In the genomic region with DNA sequence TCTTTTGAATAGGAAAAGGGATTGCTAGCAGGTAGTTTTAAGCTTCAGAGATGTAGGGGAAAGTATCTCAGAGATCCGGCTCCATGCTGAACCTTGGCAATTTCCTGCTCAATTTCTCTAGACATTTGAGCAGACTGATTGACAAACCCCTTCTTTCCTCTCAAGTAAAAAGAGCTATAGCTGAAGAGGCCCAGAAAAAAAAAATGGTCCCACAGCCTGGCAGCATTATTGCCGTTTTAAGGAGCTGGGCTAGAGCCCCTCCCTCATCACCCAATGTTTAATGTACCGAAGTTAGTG, we compare ENCODE assay signal across 8 mouse cellular contexts. TPM values are rescaled to one million over a fixed set of nuclear protein-coding genes. Genes with fewer than 3 reads are reported as not detected.
DNase-seq lines count a peak whose midpoint lies in the region; ATAC-seq and TF ChIP-seq lines count a peak whose summit lies in the region.

No protein-coding gene starts in this region.

- H3K36me3 ChIP-seq in heart, postnatal 0 days (replicated peaks; ENCODE audit: control insufficient read depth, insufficient read depth, low read length) = no peaks in the 10 kb centered on the region
- H3K36me3 ChIP-seq in hindbrain, embryonic 15.5 days = no peaks in the 10 kb centered on the region
- H3K36me3 ChIP-seq in midbrain, embryonic 14.5 days (ENCODE audit: control insufficient read depth, insufficient read depth, low read length) = no peaks in the 10 kb centered on the region

- H3K27ac ChIP-seq in heart, postnatal 0 days (ENCODE audit: low read depth) = peak overlapping the region; percentile 80
- H3K27ac ChIP-seq in brown adipose tissue, adult 24 weeks (replicated peaks; ENCODE audit: low read depth, low read length) = 0 out of 2 replicates have a peak overlapping the region, but pooled peaks have one; percentile 33
- peak overlapping the region; percentile 100 for H3K27ac ChIP-seq in hindbrain, embryonic 15.5 days (replicated peaks)
- peak overlapping the region; percentile 66 for H3K27ac ChIP-seq in midbrain, embryonic 14.5 days (replicated peaks; ENCODE audit: low read depth, low read length)

- ATAC-seq in heart, postnatal 0 days (ENCODE audit: insufficient read depth, low read depth) = no peak
- no peak for ATAC-seq in hindbrain, embryonic 15.5 days (ENCODE audit: low FRiP score, low read depth)
- no peak for ATAC-seq in midbrain, embryonic 14.5 days (ENCODE audit: low FRiP score, low TSS enrichment)

- no peak for TF ChIP-seq CTCF in heart, postnatal 0 days (IDR thresholded peaks at IDR 0.05; ENCODE audit: low read depth)

- intact Hi-C loops in left cerebral cortex, postnatal 25 days (cut with DNase I) = no loop called here

- no peaks in the 10 kb centered on the region for H3K4me1 ChIP-seq in heart, postnatal 0 days (ENCODE audit: control insufficient read depth, insufficient read depth)
- no peaks in the 10 kb centered on the region for H3K4me1 ChIP-seq in brown adipose tissue, adult 24 weeks (ENCODE audit: control insufficient read depth, insufficient read depth, insufficient read length, low read length)
- peaks cover 11% of the 10 kb centered on the region for H3K4me1 ChIP-seq in hindbrain, embryonic 15.5 days (replicated peaks)
- H3K4me1 ChIP-seq in midbrain, embryonic 14.5 days (ENCODE audit: control insufficient read depth, insufficient read depth, low read length) = peaks cover 3% of the 10 kb centered on the region

- H3K4me2 ChIP-seq in heart, postnatal 0 days (ENCODE audit: low read depth, low read length) = peak overlapping the region; percentile 85
- peak overlapping the region; percentile 50 for H3K4me2 ChIP-seq in hindbrain, embryonic 15.5 days
- peak overlapping the region; percentile 99 for H3K4me2 ChIP-seq in midbrain, embryonic 14.5 days (ENCODE audit: low read length)

- H3K9me3 ChIP-seq in heart, postnatal 0 days (replicated peaks; ENCODE audit: control insufficient read depth, low read length) = no peaks in the 10 kb centered on the region
- no peaks in the 10 kb centered on the region for H3K9me3 ChIP-seq in hindbrain, embryonic 15.5 days
- H3K9me3 ChIP-seq in midbrain, embryonic 14.5 days (ENCODE audit: control insufficient read depth, low read length) = no peaks in the 10 kb centered on the region

- DNase-seq in heart, postnatal 0 days (ENCODE audit: low spot score) = no peak
- no peak for DNase-seq in heart, adult 8-10 months (ENCODE audit: low spot score)
- no peak for DNase-seq in midbrain, embryonic 14.5 days
- no peak for DNase-seq in thymus, postnatal 14 days
- DNase-seq in left cerebral cortex, postnatal 25 days (ENCODE audit: low spot score in 2 of 2) = no peak
- DNase-seq in adrenal gland, postnatal 36 days = no peak

- peak overlapping the region; percentile 93 for H3K4me3 ChIP-seq in heart, postnatal 0 days (ENCODE audit: low read depth, low read length)
- peak overlapping the region; percentile 40 for H3K4me3 ChIP-seq in brown adipose tissue, adult 24 weeks (ENCODE audit: insufficient read depth, low read depth, low read length)
- H3K4me3 ChIP-seq in hindbrain, embryonic 15.5 days = peak overlapping the region; percentile 88
- H3K4me3 ChIP-seq in midbrain, embryonic 14.5 days (replicated peaks; ENCODE audit: low read depth, low read length) = peak overlapping the region; percentile 98

- WGBS in heart, postnatal 0 days = 4% methylated on average over 3 of the region's 3 CpGs
- 2% methylated on average over 3 of the region's 3 CpGs for WGBS in hindbrain, embryonic 15.5 days
- WGBS in midbrain, embryonic 14.5 days = 3% methylated on average over 3 of the region's 3 CpGs

- 0 out of 2 replicates have a peak overlapping the region, but pooled peaks have one; percentile 34 for H3K9ac ChIP-seq in heart, postnatal 0 days (replicated peaks; ENCODE audit: low read depth, low read length)
- H3K9ac ChIP-seq in hindbrain, embryonic 15.5 days = no peak overlapping the region
- no peak overlapping the region for H3K9ac ChIP-seq in midbrain, embryonic 14.5 days (replicated peaks; ENCODE audit: low read length)

- TF ChIP-seq EP300 in heart, postnatal 0 days (IDR thresholded peaks at IDR 0.05; ENCODE audit: low read depth) = no peak

- no peaks in the 10 kb centered on the region for H3K27me3 ChIP-seq in heart, postnatal 0 days (ENCODE audit: control insufficient read depth, insufficient read depth, low read length)
- no peaks in the 10 kb centered on the region for H3K27me3 ChIP-seq in hindbrain, embryonic 15.5 days
- no peaks in the 10 kb centered on the region for H3K27me3 ChIP-seq in midbrain, embryonic 14.5 days (ENCODE audit: control insufficient read depth, insufficient read depth, low read length)

RNA-seq across cellular contexts. Expression of gene Trim8, which starts 2.0 kb away (rescaled TPM):
- 35.9 and 48.3 TPM in 2 replicates for total RNA-seq in heart, postnatal 0 days (2014; rRNA removed; ENCODE audit: low replicate concordance)
- polyA plus RNA-seq in heart, postnatal 0 days (2015; fragmentation: Nextera tagmentation; extraction: Ambion mirVana) = 14.3 and 14.6 TPM in 2 replicates
- total RNA-seq in heart, adult 8-10 months (2022) = 10 to 100 TPM; 31.5 to 38.8 (median 37.6) TPM
- 12.4 and 17.4 TPM in 2 replicates for polyA plus RNA-seq in brown adipose tissue, adult 24 weeks (2012; ENCODE audit: insufficient read depth, insufficient read length, missing spikeins)
- 27.8 and 31.9 TPM in 2 replicates for polyA plus RNA-seq in hindbrain, embryonic 15.5 days (2015; fragmentation: Nextera tagmentation; extraction: Ambion mirVana)
- polyA plus RNA-seq in midbrain, embryonic 14.5 days (2014; fragmentation: Nextera tagmentation; extraction: Ambion mirVana) = 36.5 and 38.5 TPM in 2 replicates
- total RNA-seq in left cerebral cortex, postnatal 25 days (2021) = 100 to 1,000 TPM; 114 to 116 TPM
- 10 to 100 TPM; 47.3 to 53.3 TPM for total RNA-seq in adrenal gland, postnatal 36 days (2021)

Comparison
In these comparisons a context has a peak if more than half of its experiments do, and no peak if none do; other contexts are left out.
1. H3K27ac ChIP-seq: peak in every context shown above with its lines; median percentile 100 in hindbrain, embryonic 15.5 days; 80 in heart, postnatal 0 days; 66 in midbrain, embryonic 14.5 days; 33 in brown adipose tissue, adult 24 weeks.
2. H3K4me3 ChIP-seq: peak in every context shown above with its lines; median percentile 98 in midbrain, embryonic 14.5 days; 93 in heart, postnatal 0 days; 88 in hindbrain, embryonic 15.5 days; 40 in brown adipose tissue, adult 24 weeks.